Mouse (Mus musculus) cerebellum, postnatal 14 days (tissue): ENCODE data around the gene Tmem256.

Source experiments
- DNase-seq, 2 experiments: peaks; one replicate each; pipeline ENCODE4 v3.0.0; 2021; ENCODE audit warnings: mixed read lengths in 2 of 2

Tmem256 gene

DNA sequence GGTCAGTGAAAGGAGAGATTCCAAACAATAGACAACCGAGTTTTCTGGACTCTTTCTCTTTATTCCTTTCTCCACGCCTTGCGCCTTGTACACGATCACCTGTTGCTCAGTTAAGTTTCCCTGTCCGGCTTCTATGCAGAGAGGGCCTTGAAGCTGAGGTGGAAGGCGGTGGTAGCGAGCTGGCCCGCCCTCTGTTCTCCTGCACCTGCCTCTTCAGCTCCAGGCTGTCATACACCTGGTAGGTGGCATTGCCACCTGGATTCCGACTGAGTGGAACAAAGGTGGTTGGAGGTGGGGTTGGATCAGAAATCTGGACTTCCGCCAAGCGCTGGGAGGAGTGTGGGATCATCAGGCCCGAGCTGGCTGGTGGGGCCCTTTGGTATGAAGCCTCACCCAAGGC, 21.8 kb upstream of the Tmem256 start:
- DNase-seq: no peak

DNA sequence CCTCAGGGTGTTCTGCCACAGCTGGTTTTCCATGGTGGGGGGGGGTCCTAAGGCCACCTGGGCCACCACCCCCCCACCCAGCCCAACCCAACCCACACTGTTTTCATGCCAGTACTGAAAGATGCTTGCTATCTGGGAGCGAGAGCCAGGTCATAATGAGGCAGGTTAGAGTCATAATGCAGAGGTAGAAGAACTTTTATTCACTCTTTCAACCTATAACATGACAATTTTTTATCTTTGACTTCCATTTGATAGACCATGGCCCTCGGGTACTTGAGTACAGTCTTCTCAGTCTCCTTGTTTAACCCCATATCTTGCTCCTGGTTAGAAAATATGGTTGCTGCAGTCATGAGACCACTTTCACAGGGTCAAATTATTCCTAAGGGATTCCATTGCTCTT, 19.9 kb upstream of the Tmem256 start, which contains the start of gene Spem2:
Gene Spem2, minus strand, starts transcription at position 101 of the 400 bp plus-strand sequence.
- no peak for DNase-seq

DNA sequence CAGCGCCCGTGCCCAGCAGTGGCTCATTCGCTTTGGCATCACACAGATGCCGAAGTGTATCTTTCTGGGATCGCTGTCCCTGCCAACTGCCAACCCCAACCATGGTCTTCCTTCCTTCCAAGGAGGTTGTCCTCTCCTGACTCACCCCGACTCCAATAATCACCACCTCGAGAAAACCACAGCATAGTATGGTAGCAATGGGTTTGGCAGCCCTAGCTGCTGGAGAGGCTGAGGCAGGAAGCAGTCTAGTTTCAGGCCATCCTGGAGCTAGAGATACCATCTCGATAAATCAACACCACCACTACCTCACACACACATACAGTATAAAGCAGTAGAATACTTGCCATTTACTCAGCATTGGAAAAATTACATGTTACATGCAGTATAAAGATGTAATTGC, 19.4 kb upstream of the Tmem256 start:
- no peak for DNase-seq

DNA sequence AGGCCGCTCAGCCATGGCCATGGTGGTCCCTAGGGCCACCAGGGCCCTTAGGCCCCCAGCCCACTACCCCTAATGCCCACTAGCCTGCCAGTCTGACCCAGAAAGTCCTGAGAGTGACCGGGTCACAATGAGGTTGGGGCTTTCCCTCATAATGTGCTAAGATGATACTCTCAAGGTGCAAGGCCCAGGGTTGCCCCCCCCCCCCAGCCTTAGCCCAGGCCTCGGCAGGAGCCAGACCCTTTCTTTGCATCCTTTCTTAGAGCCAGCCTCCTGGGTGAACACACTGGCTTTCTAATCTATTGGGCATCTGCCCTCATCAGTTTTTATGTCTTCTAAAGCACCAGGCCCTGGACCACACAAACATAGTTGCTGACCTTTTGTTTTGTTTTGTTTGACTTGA, 16.2 kb upstream of the Tmem256 start, which contains the start of gene Spem1:
Gene Spem1, minus strand, starts transcription at position 101 of the 400 bp plus-strand sequence.
- DNase-seq: no peak

DNA sequence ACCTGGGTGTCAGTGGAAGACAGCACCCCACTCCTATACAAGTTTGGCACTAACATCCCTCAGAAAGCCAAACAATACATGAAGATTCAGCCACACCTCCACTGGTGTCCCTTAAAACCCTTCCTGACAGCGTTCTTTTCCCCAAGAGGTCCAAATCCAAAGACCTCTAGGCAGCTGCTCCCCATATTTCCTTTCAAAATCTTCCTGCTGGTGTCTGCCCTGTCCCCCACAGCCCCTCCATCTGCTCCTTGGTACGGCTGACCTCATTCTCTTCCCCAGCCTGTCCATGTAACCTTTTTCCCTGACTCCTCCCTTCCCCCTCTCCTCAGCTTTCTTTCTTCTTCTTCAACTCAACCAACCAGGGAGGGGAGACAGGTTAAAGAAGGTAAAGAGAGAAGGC, 14.9 kb upstream of the Tmem256 start:
- DNase-seq: peak in 1 of 2 experiments; percentile 46

DNA sequence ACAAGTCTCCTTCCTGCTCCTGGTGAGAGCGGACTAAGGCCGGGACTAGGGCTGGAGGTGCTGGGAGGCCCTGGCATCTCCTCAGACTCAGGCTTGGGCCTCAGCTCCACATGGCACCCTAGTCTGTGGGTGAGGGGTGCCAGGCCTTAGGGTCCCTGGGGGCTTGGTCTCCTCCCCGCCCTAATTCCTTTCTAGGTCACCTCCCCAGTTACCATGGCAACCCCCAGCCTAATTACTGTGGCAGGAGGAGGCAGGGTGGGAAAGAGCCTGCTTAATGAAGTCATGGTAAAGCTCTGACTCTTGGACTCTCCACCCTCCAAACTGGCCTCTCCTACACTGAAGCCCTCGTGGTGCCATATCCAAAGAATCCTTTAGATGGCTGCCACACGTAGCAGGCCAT, 9.5 kb upstream of the Tmem256 start:
- peak in 1 of 2 experiments; percentile 57 for DNase-seq

DNA sequence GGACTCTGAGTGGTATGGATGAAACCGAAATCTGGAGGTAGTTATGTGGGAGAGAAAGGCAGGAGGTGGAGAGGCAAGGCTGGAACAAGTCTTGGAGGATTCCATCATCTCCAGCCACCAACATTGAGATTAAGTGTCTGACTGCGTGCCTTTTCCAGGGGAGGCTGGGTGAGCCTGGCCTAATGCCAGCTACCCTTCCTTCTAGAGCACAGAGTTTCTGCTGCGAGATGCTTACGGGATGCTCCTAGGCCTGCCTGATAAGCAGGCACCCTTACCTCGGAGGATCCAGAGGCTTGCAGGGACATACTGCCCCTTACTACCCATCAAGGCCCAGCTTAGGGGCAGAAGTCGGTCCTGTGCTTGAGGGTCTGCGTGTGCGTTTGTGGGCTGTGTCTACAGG, 4.8 kb upstream of the Tmem256 start:
- DNase-seq: peak in 1 of 2 experiments; percentile 32

DNA sequence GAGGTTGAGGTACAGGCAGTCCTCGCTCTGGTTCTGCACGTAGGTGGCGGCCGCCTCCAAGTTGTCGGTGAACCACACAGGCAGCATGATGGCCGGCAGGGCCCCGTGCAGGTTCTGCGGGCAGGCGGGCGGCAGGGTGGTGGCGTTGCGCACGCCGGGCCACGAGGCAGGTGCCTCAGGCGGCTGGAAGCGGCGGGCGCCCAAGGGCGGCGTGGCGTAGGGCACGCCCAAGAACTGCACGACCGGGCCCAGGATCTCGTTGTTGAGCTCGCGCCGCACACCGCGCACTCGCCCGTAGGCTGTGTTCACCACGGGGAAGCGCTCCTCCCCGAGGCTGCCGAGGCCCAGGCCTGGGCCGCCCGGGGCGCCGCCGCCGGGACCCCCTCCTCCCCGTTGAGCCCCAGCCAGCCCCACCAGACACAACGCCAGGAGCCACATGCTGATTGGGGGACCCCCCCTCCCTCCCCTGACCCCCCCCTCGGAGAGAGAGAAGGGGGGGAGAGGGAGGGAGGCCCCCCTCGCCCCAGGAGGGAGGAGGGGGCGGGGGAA, 4.2 kb upstream of the Tmem256 start:
- DNase-seq: peak in 1 of 2 experiments; percentile 36

DNA sequence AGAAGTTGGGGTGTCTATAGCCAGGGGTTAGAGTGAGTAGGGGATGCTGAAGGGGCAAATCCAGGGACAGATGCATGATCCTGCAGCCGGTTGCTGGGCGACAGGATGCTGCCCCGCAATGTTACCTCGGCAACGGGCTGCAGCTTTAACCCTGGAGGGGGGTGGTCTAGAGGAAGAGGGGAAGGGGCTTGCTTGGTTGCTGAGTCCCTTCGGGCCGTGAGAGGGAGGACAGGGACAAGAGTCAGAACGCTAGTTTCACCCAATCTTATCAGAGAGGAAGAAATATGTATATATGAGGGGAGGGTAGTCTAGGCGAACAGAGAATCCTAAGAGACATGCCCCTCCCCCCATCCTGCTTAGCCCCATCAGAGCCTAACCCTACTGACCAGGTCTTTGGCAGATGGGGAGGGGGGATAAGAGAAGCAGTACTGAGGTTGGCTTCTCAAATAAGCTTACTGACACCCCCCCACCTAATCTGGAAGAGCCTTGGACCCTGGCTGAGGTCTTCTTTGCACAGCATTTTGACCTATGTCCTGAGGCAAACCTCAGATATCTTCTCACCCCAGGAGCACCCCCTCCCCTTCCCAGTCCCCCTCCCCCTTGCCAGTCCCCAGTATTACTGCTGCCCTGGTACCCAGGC, 2.9 kb upstream of the Tmem256 start:
- DNase-seq: peak in 1 of 2 experiments; percentile 37

DNA sequence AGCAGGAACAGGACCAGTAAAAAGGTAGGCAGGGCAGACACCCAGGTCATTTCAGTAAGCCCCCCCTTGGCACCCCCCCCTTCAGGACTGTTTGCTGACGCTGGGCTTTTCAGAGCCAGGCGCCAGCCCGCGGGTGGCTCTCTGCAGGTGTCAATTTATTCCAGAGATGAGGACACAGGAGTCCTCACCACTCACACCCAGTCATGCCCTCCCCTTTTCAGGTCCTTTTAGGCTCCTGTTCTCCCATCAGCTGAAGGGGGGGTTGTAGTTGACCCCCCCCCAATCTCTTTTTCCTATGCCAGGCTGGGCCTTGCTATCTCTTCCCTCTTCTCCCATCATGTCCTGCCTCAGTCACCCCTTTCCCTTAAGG, 2.4 kb upstream of the Tmem256 start:
- peak in 1 of 2 experiments; percentile 48 for DNase-seq

DNA sequence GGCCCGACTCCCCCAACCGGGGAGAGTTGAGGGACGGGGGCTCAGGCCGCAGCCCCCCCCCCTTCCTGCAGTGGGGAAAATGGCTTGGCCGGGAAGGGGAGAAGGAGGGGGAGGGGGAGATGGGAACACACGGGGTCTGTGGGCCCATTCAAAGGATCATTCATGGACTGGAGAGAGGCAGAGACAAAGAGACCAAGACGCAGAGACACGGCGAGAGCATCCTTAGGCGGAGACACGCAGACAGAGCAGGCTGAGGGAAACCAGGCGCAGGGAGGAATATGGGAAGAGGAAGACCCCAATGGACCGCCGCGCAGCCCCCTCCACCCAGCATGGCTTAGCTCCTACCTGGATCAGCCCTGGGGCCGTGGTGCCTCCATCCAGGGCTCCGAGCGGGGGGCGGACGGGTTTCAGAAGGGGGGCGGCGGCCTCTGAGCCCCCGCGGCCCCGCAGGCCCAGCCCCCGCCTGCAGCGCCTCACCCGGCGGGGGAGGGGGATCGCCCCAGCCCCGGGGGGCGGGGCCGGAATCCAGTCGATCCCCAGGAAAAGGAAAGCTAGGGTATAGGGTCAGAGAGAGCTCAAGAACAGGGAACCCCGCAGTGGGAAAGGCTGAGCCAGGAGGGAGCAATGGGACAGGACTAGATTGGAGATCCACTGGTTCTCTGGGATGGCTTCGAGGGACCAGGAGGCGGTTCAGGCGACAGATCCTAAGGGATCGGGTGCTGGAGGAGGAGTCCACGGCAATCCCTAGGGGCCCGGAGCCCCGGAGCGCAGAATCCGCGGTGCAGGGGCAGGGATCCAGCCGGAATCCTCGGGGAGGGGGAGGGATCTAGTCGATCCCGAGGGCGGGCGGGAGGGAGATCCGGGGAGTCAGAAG, 1.4 kb upstream of the Tmem256 start:
- peak; percentile 70 to 72 for DNase-seq

DNA sequence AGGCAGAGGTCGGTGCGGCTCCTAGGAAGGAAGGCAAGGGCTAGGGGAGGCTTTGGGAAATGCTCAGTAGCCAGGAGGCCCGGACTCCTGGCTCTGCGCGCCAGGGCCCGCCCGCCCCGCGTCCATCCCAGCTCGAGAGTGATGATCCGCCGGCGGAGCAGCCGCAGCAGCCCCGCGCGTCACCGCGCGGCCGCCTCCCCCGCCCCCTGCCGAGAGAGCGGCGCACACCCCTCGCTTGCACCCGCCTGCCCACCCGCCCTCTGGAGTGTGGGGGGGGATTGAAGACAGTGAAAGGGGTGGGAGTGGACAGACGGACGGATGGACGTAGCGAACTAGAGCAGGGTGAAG, 736 bp upstream of the Tmem256 start, which contains the start of gene Nlgn2:
Gene Nlgn2, minus strand, starts transcription at position 181 of the 348 bp plus-strand sequence.
- peak; percentile 91 to 93 for DNase-seq

DNA sequence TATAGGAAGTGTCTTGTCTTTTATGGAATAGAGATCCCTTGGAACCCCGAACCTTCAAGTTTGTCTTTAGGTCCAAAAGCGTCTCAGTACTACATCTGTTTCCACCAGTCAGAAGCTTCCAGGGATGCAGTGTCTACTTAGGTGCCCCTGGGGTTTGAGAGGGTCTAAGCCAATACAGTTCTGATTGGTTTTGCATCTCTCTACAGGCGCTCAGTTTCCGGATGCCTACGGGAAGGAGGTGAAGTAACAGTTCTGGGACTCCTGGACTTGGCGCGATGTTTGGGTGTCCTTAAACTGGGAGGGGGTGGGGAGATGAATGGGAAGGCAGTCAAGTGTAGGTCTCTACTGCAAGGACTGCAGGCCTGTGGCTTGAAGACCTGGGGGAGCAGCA, 395 bp downstream of the Tmem256 start:
- no peak for DNase-seq

DNA sequence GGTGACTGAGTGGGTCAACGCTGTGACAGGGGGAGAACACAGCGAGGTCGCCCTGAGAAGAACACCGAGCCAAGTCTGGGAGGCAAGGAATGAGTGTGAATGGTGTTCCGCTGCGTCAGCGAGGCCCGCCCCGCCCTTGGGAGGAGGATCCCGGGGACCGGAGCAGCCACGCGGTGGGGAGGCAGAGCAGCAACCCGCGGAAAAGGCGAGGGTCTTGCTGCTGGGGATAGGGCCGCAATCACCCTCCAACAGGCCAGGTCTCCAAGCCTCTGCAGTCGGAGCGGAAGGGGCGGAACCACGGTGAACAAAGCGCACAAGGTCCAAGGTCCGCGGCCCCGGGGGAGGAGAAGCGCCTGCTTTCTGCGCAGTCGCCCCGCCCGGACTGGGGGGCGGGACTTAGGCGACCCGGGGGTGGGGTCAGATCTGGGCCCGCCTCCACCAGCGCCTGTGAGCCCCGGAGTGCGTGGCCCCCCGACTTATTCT, 7.9 kb downstream of the Tmem256 start, which contains the start of gene Plscr3:
Gene Plscr3, plus strand, starts transcription at position 179 of the 483 bp plus-strand sequence.
- peak; percentile 94 for DNase-seq

DNA sequence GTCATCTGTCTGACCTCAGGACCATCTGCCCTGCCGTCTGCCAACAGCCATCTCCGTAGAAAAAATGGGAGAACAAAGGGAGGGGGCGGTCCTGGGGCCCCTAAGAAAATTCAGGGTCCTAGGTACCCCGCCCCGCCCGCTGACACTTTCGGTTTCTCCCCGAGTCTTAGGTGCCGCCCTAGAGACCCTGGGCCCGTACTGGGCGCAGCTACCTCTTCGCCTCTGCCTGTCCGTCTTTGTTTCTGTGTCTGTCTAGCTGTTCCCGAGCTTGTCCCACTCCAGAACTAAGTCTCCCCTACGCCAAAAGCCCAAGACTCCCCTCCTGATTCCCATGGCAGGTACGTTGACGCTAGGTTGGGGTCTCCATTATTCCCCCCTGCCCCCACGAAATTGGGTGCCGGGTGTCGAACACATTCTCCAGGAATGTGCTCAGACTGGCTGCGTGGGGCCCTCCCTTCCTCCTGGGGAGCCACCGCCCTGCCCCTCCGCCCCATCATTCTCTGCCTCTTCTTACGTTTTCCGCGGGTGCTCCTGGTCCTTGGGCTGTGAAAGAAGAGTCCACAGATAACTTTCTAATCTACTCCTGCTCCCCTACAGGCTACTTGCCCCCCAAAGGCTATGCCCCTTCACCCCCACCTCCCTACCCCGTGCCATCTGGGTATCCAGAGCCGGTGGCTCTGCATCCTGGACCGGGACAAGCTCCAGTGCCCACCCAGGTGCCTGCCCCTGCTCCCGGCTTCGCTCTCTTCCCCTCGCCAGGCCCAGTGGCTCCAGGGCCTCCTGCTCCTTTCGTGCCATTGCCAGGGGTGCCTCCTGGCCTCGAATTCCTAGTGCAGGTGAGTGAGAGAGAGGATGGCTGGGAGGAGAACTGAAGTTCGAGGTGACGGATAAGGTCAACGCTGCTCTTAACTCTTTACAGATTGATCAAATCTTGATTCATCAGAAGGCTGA, 8.7 kb downstream of the Tmem256 start:
- DNase-seq: peak; percentile 45 to 48

DNA sequence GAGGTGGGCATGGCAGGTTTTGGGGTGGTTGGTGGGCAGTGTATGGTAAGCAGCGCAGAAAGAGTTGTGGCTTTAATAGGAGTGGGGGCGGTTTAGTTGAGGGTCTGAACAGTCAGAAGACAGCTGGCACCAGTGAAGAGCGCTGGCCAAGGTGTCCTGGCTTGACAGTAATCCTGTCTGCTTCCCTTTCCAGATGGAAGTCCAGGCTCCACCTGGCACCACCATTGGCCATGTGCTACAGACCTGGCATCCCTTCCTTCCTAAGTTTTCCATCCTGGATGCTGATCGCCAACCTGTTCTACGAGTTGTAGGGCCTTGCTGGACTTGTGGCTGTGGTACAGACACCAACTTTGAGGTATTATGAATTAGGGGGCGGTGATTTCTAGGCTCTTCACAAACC, 9.7 kb downstream of the Tmem256 start:
- peak; percentile 83 to 84 for DNase-seq

DNA sequence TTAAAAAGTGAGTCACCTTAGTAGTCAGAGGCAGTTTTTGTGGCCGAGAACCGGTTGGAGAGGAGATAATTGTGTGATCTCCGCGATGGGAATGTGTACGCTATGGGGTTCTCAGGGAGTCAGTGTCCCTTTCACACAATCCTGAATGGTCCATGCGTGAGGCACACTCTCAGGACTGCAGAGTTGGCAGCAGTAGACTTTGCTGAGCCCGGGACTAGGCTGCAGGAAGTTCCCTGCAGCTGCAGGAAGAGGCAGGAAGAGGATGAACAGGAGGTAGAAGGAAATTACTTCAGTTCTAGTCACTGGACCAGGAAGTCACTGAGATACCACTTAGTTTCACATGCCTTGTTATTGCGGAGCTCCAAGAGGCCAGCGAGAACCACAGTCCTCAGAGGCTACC, 10.8 kb downstream of the Tmem256 start:
- DNase-seq: no peak

DNA sequence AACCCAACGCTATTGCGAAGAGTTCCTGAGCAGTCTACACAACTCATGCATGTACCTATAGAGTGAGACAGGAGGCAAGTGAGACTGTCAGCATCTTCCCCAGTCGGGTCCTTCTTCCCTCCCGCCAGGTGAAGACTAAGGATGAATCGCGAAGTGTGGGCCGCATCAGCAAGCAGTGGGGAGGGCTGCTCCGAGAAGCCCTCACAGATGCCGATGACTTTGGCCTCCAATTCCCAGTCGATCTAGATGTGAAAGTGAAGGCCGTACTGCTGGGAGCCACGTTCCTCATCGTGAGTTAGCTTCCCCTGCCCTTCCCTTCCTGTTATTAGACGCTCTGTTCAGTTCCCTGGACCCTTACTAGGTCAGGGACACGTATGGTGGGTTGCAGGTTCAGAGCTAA, 11.6 kb downstream of the Tmem256 start:
- no peak for DNase-seq

DNA sequence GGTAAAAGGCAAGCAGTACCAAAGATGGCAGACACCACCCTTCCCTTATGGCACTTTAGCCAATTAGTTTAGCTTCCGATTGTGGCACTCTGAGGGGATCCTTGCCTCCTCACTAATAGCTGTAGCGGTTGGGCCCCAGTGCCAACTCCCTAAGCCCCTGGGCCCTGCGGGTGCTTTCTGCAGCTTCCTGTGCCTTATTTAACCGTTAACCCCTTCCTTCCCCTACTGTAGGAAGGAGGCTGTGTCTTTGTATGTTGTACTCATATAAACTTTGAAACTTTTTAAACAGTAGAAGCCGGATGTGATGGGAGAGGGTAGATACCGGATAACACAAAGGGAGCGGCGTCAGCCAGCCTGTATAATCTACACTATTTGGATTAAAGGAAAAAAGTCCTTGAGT, 12.4 kb downstream of the Tmem256 start:
- no peak for DNase-seq

DNA sequence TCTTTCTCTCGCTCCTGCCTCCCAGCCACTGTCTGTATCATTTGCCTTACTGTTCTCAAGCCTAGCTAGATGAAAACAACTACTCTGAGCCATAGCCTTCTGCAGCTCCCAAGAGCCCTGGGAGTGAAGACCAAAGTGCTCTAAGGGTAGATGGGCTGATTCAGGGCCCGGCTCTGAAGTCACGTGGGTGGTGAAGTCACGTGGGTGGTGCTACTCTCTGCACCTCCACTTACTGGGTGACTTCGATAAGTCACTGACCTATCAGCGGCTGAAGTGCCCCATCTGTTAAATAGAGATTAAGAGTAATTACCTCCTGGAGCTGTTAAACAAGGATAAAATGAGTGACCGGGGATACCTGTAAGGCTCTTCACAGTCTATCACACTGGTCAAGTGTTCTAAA, 15.7 kb downstream of the Tmem256 start:
- DNase-seq: no peak

DNA sequence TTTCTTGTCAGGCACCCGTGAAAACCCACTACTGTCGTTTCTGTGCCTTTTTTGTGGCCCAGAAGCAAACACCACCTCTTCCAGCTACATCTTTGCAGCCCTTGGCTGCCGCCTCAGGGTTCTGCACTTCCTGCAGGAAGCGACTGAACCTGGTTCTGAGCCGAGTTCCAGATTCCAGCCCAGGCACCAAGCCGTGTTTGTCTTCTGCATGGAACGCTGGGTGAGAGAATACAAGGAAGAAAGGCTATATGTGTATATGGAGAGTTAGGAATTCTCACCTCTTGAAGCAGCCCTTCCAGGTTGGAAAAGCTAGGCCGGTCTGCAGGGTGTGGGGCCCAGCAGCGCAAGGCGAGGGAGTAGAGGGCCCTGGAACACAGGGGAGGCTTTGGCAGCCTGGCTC, 16.4 kb downstream of the Tmem256 start:
- no peak for DNase-seq

DNA sequence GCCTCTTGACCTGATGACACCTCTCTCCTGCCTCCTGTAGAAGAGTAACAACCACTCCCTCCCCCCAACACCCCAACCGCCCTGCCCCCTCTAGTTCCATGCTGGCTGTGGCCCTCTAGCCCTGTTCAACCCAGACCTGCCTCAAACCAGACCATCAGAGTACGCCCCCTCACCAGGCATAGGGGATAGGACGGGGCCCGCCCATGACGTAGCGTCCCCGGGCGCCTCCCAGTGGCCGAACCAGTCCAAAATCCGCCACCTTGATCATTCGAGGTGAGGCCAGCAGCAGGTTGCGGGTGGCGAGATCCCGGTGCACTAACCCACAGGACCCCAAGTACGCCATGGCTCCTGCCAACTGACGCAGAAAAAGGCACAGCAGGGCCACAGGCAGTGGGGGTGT, 17.0 kb downstream of the Tmem256 start:
- DNase-seq: peak; percentile 64 to 80
